Mouse (Mus musculus) brain, adult 2 months (tissue): Measurements from ENCODE around the gene Arl4c.

Experiments
- DNase-seq: peaks from one replicate; pipeline ENCODE4 v3.0.0; 2011; ENCODE audit warnings: low read depth, low spot score

The Arl4c gene

GRCm38 (mm10) chr1:88701870-88702661 lies at the start of gene Arl4c:
Gene Arl4c, minus strand, starts transcription at chr1:88702221.
- DNase-seq, result peak; percentile 86

GRCm38 (mm10) chr1:88751332-88751731 lies 49.3 kb upstream of the Arl4c start:
- DNase-seq, result no peak

- DNase-seq, result no peak
Measured at GRCm38 (mm10) chr1:88750576-88750975, 48.6 kb upstream of the Arl4c start.

GRCm38 (mm10) chr1:88750126-88750525 lies 48.1 kb upstream of the Arl4c start:
- DNase-seq, result peak; percentile 48

GRCm38 (mm10) chr1:88749106-88749505 lies 47.1 kb upstream of the Arl4c start:
- DNase-seq, result no peak

- peak; percentile 94 for DNase-seq
Measured at GRCm38 (mm10) chr1:88745256-88745655, 43.2 kb upstream of the Arl4c start.

GRCm38 (mm10) chr1:88744261-88744660 lies 42.2 kb upstream of the Arl4c start:
- DNase-seq, result no peak

GRCm38 (mm10) chr1:88742372-88742771 lies 40.4 kb upstream of the Arl4c start:
- peak; percentile 84 for DNase-seq

- DNase-seq, result peak; percentile 47
Measured at GRCm38 (mm10) chr1:88739546-88739945, 37.5 kb upstream of the Arl4c start.

- DNase-seq, result peak; percentile 60
Measured at GRCm38 (mm10) chr1:88738931-88739330, 36.9 kb upstream of the Arl4c start.

GRCm38 (mm10) chr1:88729496-88729895 lies 27.5 kb upstream of the Arl4c start:
- DNase-seq, result peak; percentile 54

- DNase-seq, result no peak
Measured at GRCm38 (mm10) chr1:88727369-88727768, 25.3 kb upstream of the Arl4c start.

- DNase-seq, result peak; percentile 53
Measured at GRCm38 (mm10) chr1:88725716-88726115, 23.7 kb upstream of the Arl4c start.

GRCm38 (mm10) chr1:88720626-88721229 lies 18.7 kb upstream of the Arl4c start:
- peak; percentile 40 for DNase-seq

- peak; percentile 84 for DNase-seq
Measured at GRCm38 (mm10) chr1:88718563-88718962, 16.5 kb upstream of the Arl4c start.

GRCm38 (mm10) chr1:88717736-88718135 lies 15.7 kb upstream of the Arl4c start:
- no peak for DNase-seq

GRCm38 (mm10) chr1:88712011-88712410 lies 10.0 kb upstream of the Arl4c start:
- no peak for DNase-seq

GRCm38 (mm10) chr1:88708646-88709305 lies 6.8 kb upstream of the Arl4c start:
- peak; percentile 56 for DNase-seq

- DNase-seq, result no peak
Measured at GRCm38 (mm10) chr1:88708191-88708590, 6.2 kb upstream of the Arl4c start.

- DNase-seq, result no peak
Measured at GRCm38 (mm10) chr1:88707536-88707935, 5.5 kb upstream of the Arl4c start.

GRCm38 (mm10) chr1:88705799-88706198 lies 3.8 kb upstream of the Arl4c start:
- DNase-seq, result peak; percentile 98

- peak; percentile 39 for DNase-seq
Measured at GRCm38 (mm10) chr1:88705050-88705449, 3.0 kb upstream of the Arl4c start.
